Mouse (Mus musculus) spleen, postnatal 4 days (tissue): Measurements from ENCODE around the gene Eya4.

Experiments
- DNase-seq, 2 experiments: peaks; one replicate each; pipeline ENCODE4 v3.0.0; 2022; ENCODE audit warnings: low spot score in 2 of 2

Eya4 gene

GRCm38 (mm10) chr10:23230863-23231262 is 119.7 kb downstream of the Eya4 start:
- DNase-seq, result no peak

GRCm38 (mm10) chr10:23223336-23223735 is 127.2 kb downstream of the Eya4 start:
- DNase-seq, result no peak

- DNase-seq, result no peak
Observed at GRCm38 (mm10) chr10:23220432-23220831, 130.2 kb downstream of the Eya4 start.

GRCm38 (mm10) chr10:23216815-23217214 is 133.8 kb downstream of the Eya4 start:
- no peak for DNase-seq

- no peak for DNase-seq
Observed at GRCm38 (mm10) chr10:23211381-23211780, 139.2 kb downstream of the Eya4 start.

- no peak for DNase-seq
Observed at GRCm38 (mm10) chr10:23203885-23204284, 146.7 kb downstream of the Eya4 start.

GRCm38 (mm10) chr10:23203144-23203838 is 147.3 kb downstream of the Eya4 start:
- no peak for DNase-seq

GRCm38 (mm10) chr10:23202591-23202990 is 148.0 kb downstream of the Eya4 start:
- no peak for DNase-seq

GRCm38 (mm10) chr10:23198251-23198650 is 152.3 kb downstream of the Eya4 start:
- no peak for DNase-seq

- no peak for DNase-seq
Observed at GRCm38 (mm10) chr10:23196336-23196735, 154.2 kb downstream of the Eya4 start.

GRCm38 (mm10) chr10:23195337-23195736 is 155.2 kb downstream of the Eya4 start:
- DNase-seq, result no peak

GRCm38 (mm10) chr10:23189836-23190235 is 160.8 kb downstream of the Eya4 start:
- DNase-seq, result no peak

- no peak for DNase-seq
Observed at GRCm38 (mm10) chr10:23185391-23185790, 165.2 kb downstream of the Eya4 start.

GRCm38 (mm10) chr10:23181572-23182493 is 168.8 kb downstream of the Eya4 start:
- DNase-seq, result no peak

GRCm38 (mm10) chr10:23179285-23179684 is 171.3 kb downstream of the Eya4 start:
- no peak for DNase-seq

GRCm38 (mm10) chr10:23177347-23178046 is 173.1 kb downstream of the Eya4 start:
- no peak for DNase-seq

- no peak for DNase-seq
Observed at GRCm38 (mm10) chr10:23176666-23177346, 173.8 kb downstream of the Eya4 start.

GRCm38 (mm10) chr10:23171541-23171940 is 179.0 kb downstream of the Eya4 start:
- DNase-seq, result no peak

GRCm38 (mm10) chr10:23165089-23165642 is 185.4 kb downstream of the Eya4 start:
- no peak for DNase-seq

GRCm38 (mm10) chr10:23159844-23160243 is 190.7 kb downstream of the Eya4 start:
- no peak for DNase-seq

- DNase-seq, result no peak
Observed at GRCm38 (mm10) chr10:23159138-23159537, 191.4 kb downstream of the Eya4 start.
